Mouse (Mus musculus): ENCODE measurements around the gene Tnrc6b.

DNA sequence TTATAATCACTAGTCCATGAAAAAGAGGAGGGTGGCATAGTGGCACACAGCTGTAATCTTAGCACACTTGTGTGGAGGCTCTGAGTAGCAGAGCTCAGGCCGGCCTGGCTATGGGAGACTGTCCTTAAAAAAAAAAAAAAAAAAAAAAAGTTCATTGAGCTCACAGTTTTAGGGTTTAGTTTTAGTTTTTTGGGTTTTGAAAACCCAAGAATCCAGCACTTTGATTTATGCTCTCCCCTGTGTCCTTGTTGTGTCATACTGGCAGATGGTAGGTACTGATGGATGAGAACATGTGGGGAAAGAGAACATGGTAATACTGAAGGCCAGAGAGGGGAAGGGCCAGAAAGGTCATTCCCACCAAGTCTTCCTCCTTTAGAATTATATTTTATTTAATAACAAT, 19.9 kb downstream of the Tnrc6b start:
- no peak for TF ChIP-seq CTCF (IDR thresholded peaks at IDR 0.05; ENCODE audit: control insufficient read depth, insufficient read depth, insufficient read length)
- no peak for TF ChIP-seq CEBPB (IDR thresholded peaks at IDR 0.05; ENCODE audit: low read depth)
- no peak for TF ChIP-seq MAX (IDR thresholded peaks at IDR 0.05)
- no peak for TF ChIP-seq MYOG (IDR thresholded peaks at IDR 0.05; ENCODE audit: control insufficient read depth, extremely low read depth, insufficient read length)
- TF ChIP-seq USF1 (IDR thresholded peaks at IDR 0.05; ENCODE audit: low read depth): no peak
